Mouse (Mus musculus): ENCODE measurements around the gene Ppp2r5a.

DNA sequence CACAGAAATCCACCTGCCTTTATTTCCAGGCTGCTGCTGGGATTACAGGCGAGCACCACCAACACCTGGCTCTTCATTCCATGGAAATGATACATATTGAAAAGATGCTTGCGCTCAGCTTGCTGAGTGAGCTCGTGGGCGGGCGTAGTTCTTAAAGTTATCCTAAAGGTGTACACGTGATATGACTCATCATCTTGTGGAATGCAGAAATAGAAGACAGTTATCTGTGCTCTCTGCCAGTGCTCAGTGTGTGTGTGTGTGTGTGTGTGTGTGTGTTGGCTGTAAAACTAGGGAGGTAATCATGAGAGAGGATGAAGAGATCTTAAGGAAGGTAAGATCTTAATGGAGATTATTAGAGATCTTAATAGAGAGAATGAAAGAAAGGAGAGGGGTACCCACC is 11.4 kb upstream of the Ppp2r5a start:
- TF ChIP-seq POLR2A (IDR thresholded peaks at IDR 0.05; ENCODE audit: low read depth, low read length) (no peak), CTCF (conservative IDR thresholded peaks at IDR 0.05; ENCODE audit: insufficient read depth, insufficient read length, low read depth, low read length) (no peak)

Data from kidney, adult 2 months (tissue).